Mouse (Mus musculus): ENCODE measurements around the gene Lrrc28. TPM values are rescaled to one million over a fixed set of nuclear protein-coding genes. Genes with fewer than 3 reads are reported as not detected.

Gene Lrrc28
- total and polyA plus RNA-seq, 3 experiments = 9.7 to 16.0 TPM; not detected in 1

- Histone ChIP-seq H3K4me1 (ENCODE audit: control insufficient read depth in 1 of 2, insufficient read depth in 2 of 2, low read length in 2 of 2) (no peaks in the 10 kb centered on the region), H3K9me3 (replicated peaks; ENCODE audit: insufficient read depth, low read length) (no peaks in the 10 kb centered on the region), H3K9ac (ENCODE audit: control insufficient read depth, low read depth, low read length, poor library complexity, severe bottlenecking) (no peak overlapping the region), H3K79me2 (ENCODE audit: control insufficient read depth, insufficient read depth, low read length, poor library complexity) (no peaks in the 10 kb centered on the region), H3K36me3 (ENCODE audit: control insufficient read depth in 1 of 2, insufficient read depth in 2 of 2, low read length in 2 of 2) (no peaks in the 10 kb centered on the region), H3K4me3 (ENCODE audit: control insufficient read depth in 1 of 2, insufficient read depth in 1 of 2, low read depth in 2 of 2, low read length in 2 of 2) (no peak overlapping the region), H3K27me3 (ENCODE audit: control insufficient read depth in 1 of 2, insufficient read depth in 2 of 2, low read length in 2 of 2) (no peaks in the 10 kb centered on the region), H3K27ac (ENCODE audit: control insufficient read depth, low read depth, low read length) (no peak overlapping the region)
- no peak for DNase-seq (ENCODE audit: low read depth, low spot score)
- no peak for TF ChIP-seq HCFC1 (IDR thresholded peaks at IDR 0.05; ENCODE audit: low read depth, low read length)
- TF ChIP-seq MYC (IDR thresholded peaks at IDR 0.05; ENCODE audit: low read depth, low read length) = no peak
- TF ChIP-seq UBTF (IDR thresholded peaks at IDR 0.05; ENCODE audit: borderline replicate concordance, insufficient read depth, low read depth, low read length) = no peak
- no peak for TF ChIP-seq MAX (IDR thresholded peaks at IDR 0.05; ENCODE audit: low read length)
- TF ChIP-seq ZNF384 (IDR thresholded peaks at IDR 0.05; ENCODE audit: low read depth, low read length) = no peak
- no peak for TF ChIP-seq GABPA (IDR thresholded peaks at IDR 0.05; ENCODE audit: low read depth, low read length)
- no peak for TF ChIP-seq NRF1 (IDR thresholded peaks at IDR 0.05; ENCODE audit: insufficient read depth, low read depth, low read length, poor library complexity, severe bottlenecking)
- no peak for TF ChIP-seq E2F4 (IDR thresholded peaks at IDR 0.05; ENCODE audit: borderline replicate concordance, low read depth, low read length)
- TF ChIP-seq TAL1 (IDR thresholded peaks at IDR 0.05; ENCODE audit: low read length) = no peak
- TF ChIP-seq TCF12 (IDR thresholded peaks at IDR 0.05; ENCODE audit: low read depth, low read length) = no peak
- TF ChIP-seq ETS1 (IDR thresholded peaks at IDR 0.05; ENCODE audit: low read depth, low read length) = no peak
- TF ChIP-seq ZMIZ1 (IDR thresholded peaks at IDR 0.05; ENCODE audit: low read depth, low read length) = no peak
- no peak for TF ChIP-seq CHD1 (IDR thresholded peaks at IDR 0.05; ENCODE audit: low read depth, low read length)
- no peak for TF ChIP-seq SIN3A (IDR thresholded peaks at IDR 0.05; ENCODE audit: low read length)
- no peak for TF ChIP-seq MAFK (IDR thresholded peaks at IDR 0.05; ENCODE audit: borderline replicate concordance, low read depth, low read length)
- no peak for TF ChIP-seq POLR2A (IDR thresholded peaks at IDR 0.05; ENCODE audit: control insufficient read depth in 1 of 2, insufficient read depth in 1 of 2, low read depth in 1 of 2, low read length in 2 of 2, poor library complexity in 1 of 2)
- TF ChIP-seq MXI1 (IDR thresholded peaks at IDR 0.05; ENCODE audit: low read depth, low read length) = no peak
- TF ChIP-seq CTCF (IDR thresholded peaks at IDR 0.05 in 2 of 3, conservative IDR thresholded peaks at IDR 0.05 in 1 of 3; ENCODE audit: control insufficient read depth in 1 of 3, insufficient read depth in 1 of 3, low read depth in 2 of 3, low read length in 3 of 3, poor library complexity in 1 of 3, severe bottlenecking in 1 of 3) = no peak
- TF ChIP-seq TBP (IDR thresholded peaks at IDR 0.05; ENCODE audit: low read depth, low read length) = no peak
These were observed 30.6 kb downstream of the Lrrc28 start for GRCm38 (mm10) chr7:67614464-67614861.

GRCm38 (mm10) chr7:67613795-67614463, 31.1 kb downstream of the Lrrc28 start:
- H3K4me3 ChIP-seq (ENCODE audit: control insufficient read depth in 1 of 2, insufficient read depth in 1 of 2, low read depth in 2 of 2, low read length in 2 of 2) = no peak overlapping the region
- H3K79me2 ChIP-seq (ENCODE audit: control insufficient read depth, insufficient read depth, low read length, poor library complexity) = no peaks in the 10 kb centered on the region
- H3K4me1 ChIP-seq (ENCODE audit: control insufficient read depth in 1 of 2, insufficient read depth in 2 of 2, low read length in 2 of 2) = no peaks in the 10 kb centered on the region
- no peak overlapping the region for H3K9ac ChIP-seq (ENCODE audit: control insufficient read depth, low read depth, low read length, poor library complexity, severe bottlenecking)
- no peaks in the 10 kb centered on the region for H3K9me3 ChIP-seq (replicated peaks; ENCODE audit: insufficient read depth, low read length)
- no peaks in the 10 kb centered on the region for H3K36me3 ChIP-seq (ENCODE audit: control insufficient read depth in 1 of 2, insufficient read depth in 2 of 2, low read length in 2 of 2)
- no peaks in the 10 kb centered on the region for H3K27me3 ChIP-seq (ENCODE audit: control insufficient read depth in 1 of 2, insufficient read depth in 2 of 2, low read length in 2 of 2)
- no peak for DNase-seq (ENCODE audit: low read depth, low spot score)
- TF ChIP-seq CHD2 (IDR thresholded peaks at IDR 0.05; ENCODE audit: low read length) (no peak), RAD21 (IDR thresholded peaks at IDR 0.05; ENCODE audit: low read depth, low read length) (no peak), USF1 (IDR thresholded peaks at IDR 0.05; ENCODE audit: low read depth, low read length) (no peak), TBP (IDR thresholded peaks at IDR 0.05; ENCODE audit: low read depth, low read length) (no peak), CHD1 (IDR thresholded peaks at IDR 0.05; ENCODE audit: low read depth, low read length) (no peak), MAX (IDR thresholded peaks at IDR 0.05; ENCODE audit: low read length) (no peak), MXI1 (IDR thresholded peaks at IDR 0.05; ENCODE audit: low read depth, low read length) (no peak), ZMIZ1 (IDR thresholded peaks at IDR 0.05; ENCODE audit: low read depth, low read length) (no peak), USF2 (IDR thresholded peaks at IDR 0.05; ENCODE audit: borderline replicate concordance in 1 of 2, insufficient read depth in 1 of 2, low read depth in 1 of 2, low read length in 2 of 2) (no peak)
- H3K27ac ChIP-seq (ENCODE audit: control insufficient read depth, low read depth, low read length) = no peak overlapping the region
